Mouse (Mus musculus) spleen, adult 18-20 months (tissue): ENCODE data around the gene Trim69.
"Not testable (repeated sequence)": the region's sequence is repeated elsewhere in the genome, so short reads cannot be mapped to it uniquely, and the experiment has no call there.

Experiments
- DNase-seq, 2 experiments: peaks; one replicate each; pipeline ENCODE4 v3.0.0; 2022; ENCODE audit warnings: mixed read lengths in 2 of 2

The Trim69 gene

DNA sequence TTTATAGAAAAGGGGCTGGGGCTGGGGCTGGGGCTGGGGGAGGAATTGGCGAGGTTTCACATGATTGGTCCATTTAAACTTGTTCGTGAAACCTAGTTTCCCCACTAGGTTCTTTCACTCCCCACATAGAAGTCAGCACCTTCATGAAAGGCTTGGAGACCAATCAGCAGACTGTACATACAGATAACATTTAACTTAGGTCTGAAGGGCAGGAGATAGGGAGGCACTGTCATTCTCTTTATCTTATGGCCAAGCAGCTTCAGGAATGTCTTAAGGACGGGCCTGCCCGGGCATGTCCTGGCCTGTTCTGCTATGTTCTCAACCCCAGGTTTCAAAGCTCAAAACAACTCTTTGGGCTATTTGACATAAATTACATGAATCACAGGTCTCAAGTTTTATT lies 56.6 kb downstream of the Trim69 start:
- not testable (repeated sequence) for DNase-seq

DNA sequence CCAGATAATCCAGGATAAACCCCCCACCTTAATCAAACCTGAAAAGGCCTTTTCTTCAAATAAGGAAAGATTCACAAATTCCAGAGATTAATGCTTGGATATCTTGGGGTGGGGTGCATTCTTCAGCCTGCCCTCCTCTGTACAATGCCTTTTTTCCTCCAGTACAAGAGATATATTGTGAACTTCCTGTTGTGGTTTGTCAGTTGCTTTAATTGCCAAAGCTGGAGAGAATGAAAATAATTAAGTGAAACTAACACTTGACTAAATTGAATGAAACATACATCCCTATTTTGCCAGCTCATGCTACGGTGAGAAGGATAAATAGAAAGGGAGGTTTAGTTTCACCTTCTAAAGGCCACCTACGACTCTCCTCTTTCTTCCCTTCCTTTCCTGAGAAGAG lies 57.7 kb downstream of the Trim69 start:
- DNase-seq: no peak

DNA sequence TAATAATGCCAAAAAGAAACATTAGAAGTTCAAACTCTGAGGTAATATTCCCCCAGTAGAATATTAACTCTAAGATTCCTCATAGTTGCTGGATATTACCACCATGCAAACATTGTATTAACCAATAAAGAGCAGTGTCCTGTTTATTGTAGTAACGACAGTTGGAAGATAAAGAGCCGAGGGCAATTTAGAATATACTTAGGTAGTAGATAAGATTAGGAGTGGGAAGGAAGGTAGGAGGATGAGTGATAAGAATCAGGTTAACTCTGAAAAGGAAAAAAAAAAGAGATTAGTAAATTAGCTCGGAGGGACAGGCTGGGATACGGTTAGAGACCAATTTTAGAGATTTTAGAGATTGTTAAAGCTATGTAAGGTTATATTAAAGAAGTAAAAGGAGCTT lies 60.9 kb downstream of the Trim69 start:
- no peak for DNase-seq

DNA sequence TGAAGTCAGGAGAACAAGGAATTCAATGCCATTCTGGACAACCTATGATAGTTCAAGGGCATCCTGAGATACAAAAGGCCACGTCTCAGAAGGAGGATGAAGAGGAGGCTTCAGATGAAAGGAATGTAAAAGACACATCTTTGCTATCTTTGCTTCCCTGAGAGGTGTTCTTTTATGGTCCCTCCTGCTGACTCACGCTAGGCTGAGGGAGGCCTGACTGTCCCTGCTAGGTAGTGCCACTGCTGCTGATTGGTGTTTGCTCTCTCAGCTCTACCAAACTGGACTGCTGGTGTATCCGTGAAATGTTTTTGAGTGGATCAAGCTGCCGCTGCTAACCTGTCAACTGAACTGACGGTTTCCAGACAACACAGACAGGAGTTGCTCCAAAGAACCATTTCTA lies 61.3 kb downstream of the Trim69 start:
- no peak for DNase-seq

DNA sequence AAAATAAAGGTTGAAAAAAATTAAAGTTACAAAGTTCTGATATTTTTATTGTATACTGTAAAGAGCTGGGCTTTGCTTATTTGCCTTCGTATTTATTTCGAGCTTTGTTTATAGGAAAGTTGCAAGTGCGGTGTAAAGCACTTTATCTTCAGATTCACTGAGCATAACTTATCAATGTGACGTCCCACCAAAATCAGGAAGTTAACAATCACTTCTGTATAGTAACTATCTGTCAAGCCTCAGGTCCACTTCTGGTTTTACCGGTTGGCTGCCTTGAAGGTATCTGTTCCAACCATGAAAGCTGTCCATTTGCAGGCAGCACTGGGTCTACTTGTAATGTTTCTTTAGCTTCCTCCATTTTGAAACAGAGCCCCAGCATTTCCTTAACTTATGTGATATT lies 61.8 kb downstream of the Trim69 start:
- DNase-seq: no peak

DNA sequence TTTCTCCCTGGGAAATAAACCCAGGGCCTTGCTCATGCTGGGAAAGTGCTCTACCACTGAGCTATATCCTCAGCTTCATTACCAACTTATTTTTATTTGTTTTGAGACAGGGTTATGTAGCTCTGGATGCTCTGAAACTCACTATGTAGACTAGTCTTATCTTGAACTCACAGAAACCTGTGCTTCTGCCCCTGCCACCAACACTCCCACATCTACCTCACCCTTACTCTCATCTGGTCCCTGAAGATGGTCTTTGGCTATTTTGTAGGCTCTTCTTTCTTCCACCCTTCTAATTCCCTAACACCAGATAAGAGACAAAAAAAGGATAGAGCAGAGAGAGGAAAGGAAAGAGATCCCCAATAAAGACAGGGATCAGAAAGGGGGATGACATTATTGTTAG lies 63.2 kb downstream of the Trim69 start:
- no peak for DNase-seq
